Mouse (Mus musculus) midbrain, embryonic 12.5 days (tissue): ENCODE measurements at regions not wholly inside any gene's neighbourhood (a gene's known extent, or its start where the extent isn't known, plus 50 kb on each side); places are given as distances from the start of the nearest gene placed in this dataset.

ENCODE experiments used
- ATAC-seq: fragments of 200-750 bp; cut with Nextera tagmentation; 2 replicates; pipeline ENCODE4 v1.8.0; 2017; ENCODE audit warnings: low read depth, moderate TSS enrichment, moderate library complexity; ENCODE audit not compliant: low FRiP score
- H3K27ac ChIP-seq: fragments of 300-500 bp; sonication (generic); replicated peaks from 2 replicates; pipeline ENCODE4 v1.5.1; 2016; ENCODE audit warnings: mild to moderate bottlenecking
- H3K27me3 ChIP-seq: fragments of 300-500 bp; sonication (generic); 2 replicates; pipeline ENCODE4 v1.6.1; 2016; ENCODE audit warnings: mild to moderate bottlenecking
- H3K36me3 ChIP-seq: fragments of 300-500 bp; sonication (generic); 2 replicates; pipeline ENCODE4 v1.6.1; 2016
- H3K4me1 ChIP-seq: fragments of 300-500 bp; sonication (generic); 2 replicates; pipeline ENCODE4 v1.6.1; 2016
- H3K4me2 ChIP-seq: fragments of 300-500 bp; sonication (generic); replicated peaks from 2 replicates; pipeline ENCODE4 v1.6.1; 2016; ENCODE audit warnings: mild to moderate bottlenecking, moderate library complexity
- H3K4me3 ChIP-seq: fragments of 300-500 bp; sonication (generic); 2 replicates; pipeline ENCODE4 v1.5.1; 2016; ENCODE audit warnings: mild to moderate bottlenecking
- H3K9ac ChIP-seq: fragments of 300-500 bp; sonication (generic); replicated peaks from 2 replicates; pipeline ENCODE4 v1.6.1; 2016; ENCODE audit warnings: mild to moderate bottlenecking, moderate library complexity
- H3K9me3 ChIP-seq: fragments of 300-500 bp; sonication (generic); 2 replicates; pipeline ENCODE4 v1.6.1; 2016; ENCODE audit warnings: mild to moderate bottlenecking
- WGBS: fragments of 180-500 bp; shearing (Covaris S2); methylation state at CpG from one replicate; pipeline ENCODE4 v1.1.7; 2016; 5-methylcytosine and 5-hydroxymethylcytosine counted together

DNA sequence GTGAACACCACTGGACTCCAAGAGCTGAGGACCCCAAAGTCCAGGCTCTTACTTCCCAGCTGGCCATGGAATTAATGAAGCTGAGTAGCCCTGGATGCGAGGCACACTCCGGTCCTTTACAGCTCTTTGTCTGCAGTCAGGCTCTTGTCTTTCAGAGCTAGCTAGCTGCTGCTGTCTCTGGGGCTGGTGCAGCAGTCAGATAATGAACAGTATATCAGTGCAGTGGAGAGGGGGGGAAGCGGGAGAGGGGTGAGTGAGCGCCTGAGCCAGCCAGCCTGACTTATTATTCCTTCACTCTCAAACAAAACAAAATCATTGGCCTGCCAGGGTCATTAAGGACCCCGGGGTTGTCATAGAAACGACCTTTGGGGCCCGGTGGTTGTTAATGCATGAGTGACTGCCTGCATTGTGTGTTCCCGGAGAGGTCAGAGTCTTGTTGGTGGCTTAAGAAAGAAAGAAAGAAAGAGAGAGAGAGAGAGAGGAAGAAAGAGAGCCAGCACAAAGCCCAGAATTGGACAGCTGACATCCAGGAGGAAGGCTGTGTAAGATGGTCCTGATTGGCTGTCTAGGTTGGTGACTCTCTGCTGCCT lies 350.2 kb upstream of the Zmiz1 start:
- H3K4me3 ChIP-seq: peak overlapping the region; percentile 22; the same call in 1 of the 2 replicates
- peak overlapping the region; percentile 63 for H3K9ac ChIP-seq
- peak overlapping the region; percentile 99 for H3K27ac ChIP-seq
- peaks cover 40% of the 10 kb centered on the region for H3K4me1 ChIP-seq
- peak; percentile 98 for ATAC-seq
- 2% methylated on average over 8 of the region's 8 CpGs for WGBS
- H3K27me3 ChIP-seq: no peaks in the 10 kb centered on the region
- peak overlapping the region; percentile 48 for H3K4me2 ChIP-seq
- no peaks in the 10 kb centered on the region for H3K9me3 ChIP-seq
- H3K36me3 ChIP-seq: no peaks in the 10 kb centered on the region

DNA sequence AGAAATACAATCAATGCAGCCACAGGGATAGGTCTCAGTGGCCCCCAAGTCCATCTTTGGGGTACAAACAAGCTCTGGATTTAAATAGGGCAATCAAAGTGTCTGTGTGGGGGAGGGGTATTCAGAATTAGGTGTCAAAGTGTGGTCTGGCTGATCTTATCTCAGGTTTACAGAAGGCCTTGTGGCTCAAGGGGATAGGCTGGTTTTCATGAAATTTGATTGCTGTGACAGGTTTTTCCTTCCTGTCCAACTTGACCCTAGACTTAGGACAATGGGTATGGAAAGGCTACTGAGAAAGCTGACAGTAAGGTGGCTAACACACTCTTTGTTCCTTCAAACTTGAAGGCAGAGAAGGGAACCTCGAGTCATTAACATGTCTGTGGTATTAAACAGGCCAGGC lies 349.3 kb upstream of the Zmiz1 start:
- 35% methylated on average over 1 of the region's 1 CpGs for WGBS

DNA sequence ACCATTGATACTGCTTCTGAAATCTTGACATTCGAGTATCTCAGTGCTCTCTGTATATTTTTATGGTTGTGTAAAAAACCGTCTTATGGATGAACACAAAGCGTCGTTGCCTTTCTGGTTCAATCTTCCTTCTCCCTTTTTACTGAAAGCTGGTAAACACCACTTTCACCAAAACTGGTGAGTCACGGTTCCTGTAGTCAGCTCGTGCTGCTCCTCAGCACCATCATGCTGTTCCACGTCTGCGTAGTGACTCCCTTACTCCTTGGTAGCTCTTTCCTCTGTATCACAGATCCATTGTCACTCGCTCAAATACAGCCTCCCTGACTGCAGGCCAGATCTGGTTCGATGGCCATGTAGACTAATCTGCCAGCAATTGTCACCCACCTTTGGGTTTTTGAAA lies 346.2 kb upstream of the Zmiz1 start:
- H3K27me3 ChIP-seq: no peaks in the 10 kb centered on the region
- WGBS: 74% methylated on average over 10 of the region's 10 CpGs
- no peak for ATAC-seq
- no peaks in the 10 kb centered on the region for H3K36me3 ChIP-seq
- no peak overlapping the region for H3K9ac ChIP-seq
- H3K4me2 ChIP-seq: no peak overlapping the region
- H3K4me1 ChIP-seq: peaks cover 43% of the 10 kb centered on the region
- H3K9me3 ChIP-seq: no peaks in the 10 kb centered on the region
- H3K27ac ChIP-seq: no peak overlapping the region
- H3K4me3 ChIP-seq: no peak overlapping the region

More for the DNA sequence above, 349.3 kb upstream of the Zmiz1 start:
- H3K27ac ChIP-seq: peak overlapping the region; percentile 99
- peaks cover 43% of the 10 kb centered on the region for H3K4me1 ChIP-seq
- no peak overlapping the region for H3K4me3 ChIP-seq
- no peak overlapping the region for H3K9ac ChIP-seq
- no peak overlapping the region for H3K4me2 ChIP-seq
- no peaks in the 10 kb centered on the region for H3K27me3 ChIP-seq
- no peak for ATAC-seq
- H3K9me3 ChIP-seq: no peaks in the 10 kb centered on the region
- no peaks in the 10 kb centered on the region for H3K36me3 ChIP-seq

DNA sequence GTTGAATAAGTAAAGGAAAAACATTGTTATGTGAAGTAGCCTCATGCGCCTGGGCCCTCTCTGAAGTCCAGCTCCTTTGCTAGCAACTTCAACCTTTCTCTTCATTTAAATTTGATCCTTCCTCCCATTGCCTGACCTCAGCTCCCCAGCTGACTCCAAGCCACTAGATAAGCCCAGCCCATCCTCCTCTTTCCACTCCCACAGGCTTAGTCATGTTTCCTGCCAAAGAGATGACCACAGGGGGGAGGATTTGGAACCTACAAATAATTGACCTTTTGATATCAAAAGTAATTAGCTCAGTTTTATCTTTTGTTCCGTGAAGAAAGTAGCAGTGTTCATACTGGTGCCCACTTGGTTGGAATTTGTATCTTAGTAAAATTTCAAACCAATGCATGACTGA lies 345.7 kb upstream of the Zmiz1 start:
- 66% methylated on average over 2 of the region's 2 CpGs for WGBS
- H3K4me1 ChIP-seq: peaks cover 38% of the 10 kb centered on the region

DNA sequence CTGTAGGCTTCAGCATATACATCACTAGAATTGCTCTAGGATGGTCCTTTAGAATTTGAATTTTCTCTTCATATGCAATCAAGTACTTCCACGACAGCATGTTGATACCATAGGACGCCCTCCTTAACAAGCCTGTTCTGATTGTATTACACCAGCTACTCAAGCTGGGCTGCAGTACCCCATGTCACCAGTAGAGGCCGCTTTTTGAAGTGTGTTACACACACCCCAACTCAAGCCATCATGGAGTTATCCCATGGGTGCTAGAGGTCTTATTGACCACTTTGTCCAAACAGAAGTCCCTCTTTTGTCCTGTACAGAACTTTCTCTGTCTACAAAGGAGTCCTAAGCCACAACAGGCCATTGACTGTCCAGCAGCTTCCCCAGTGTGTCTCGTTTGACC lies 342.6 kb upstream of the Zmiz1 start:
- H3K4me3 ChIP-seq: no peak overlapping the region
- WGBS: 59% methylated on average over 4 of the region's 4 CpGs

More for the DNA sequence above, 345.7 kb upstream of the Zmiz1 start:
- Histone ChIP-seq H3K4me3 (no peak overlapping the region), H3K9ac (no peak overlapping the region), H3K9me3 (no peaks in the 10 kb centered on the region), H3K4me2 (no peak overlapping the region), H3K36me3 (no peaks in the 10 kb centered on the region), H3K27me3 (no peaks in the 10 kb centered on the region), H3K27ac (no peak overlapping the region)
- ATAC-seq: no peak

DNA sequence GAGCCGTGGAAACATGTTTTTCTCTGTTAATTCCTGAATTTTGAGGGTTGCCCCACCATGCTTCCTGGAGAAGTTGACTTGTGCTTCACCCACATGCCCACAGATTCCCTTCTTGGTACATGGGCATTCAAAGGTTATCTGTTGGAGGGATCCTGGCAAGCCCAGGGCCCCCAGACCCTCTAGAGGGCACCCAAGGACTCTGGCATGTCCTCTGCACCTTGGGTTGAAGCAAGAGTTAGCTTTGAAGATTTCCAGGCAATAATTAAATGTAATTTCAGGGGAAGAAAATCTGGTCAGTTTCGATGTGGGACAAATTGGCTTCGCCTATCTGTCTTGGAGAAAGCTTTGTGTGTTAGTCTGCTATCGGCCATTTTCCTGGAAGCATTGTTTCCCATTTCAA lies 339.0 kb upstream of the Zmiz1 start:
- ATAC-seq: no peak
- WGBS: 76% methylated on average over 4 of the region's 4 CpGs

More for the DNA sequence above, 342.6 kb upstream of the Zmiz1 start:
- Histone ChIP-seq H3K36me3 (no peaks in the 10 kb centered on the region), H3K9ac (no peak overlapping the region), H3K27ac (no peak overlapping the region), H3K4me1 (peaks cover 11% of the 10 kb centered on the region), H3K4me2 (no peak overlapping the region), H3K9me3 (no peaks in the 10 kb centered on the region), H3K27me3 (no peaks in the 10 kb centered on the region)
- ATAC-seq: no peak

DNA sequence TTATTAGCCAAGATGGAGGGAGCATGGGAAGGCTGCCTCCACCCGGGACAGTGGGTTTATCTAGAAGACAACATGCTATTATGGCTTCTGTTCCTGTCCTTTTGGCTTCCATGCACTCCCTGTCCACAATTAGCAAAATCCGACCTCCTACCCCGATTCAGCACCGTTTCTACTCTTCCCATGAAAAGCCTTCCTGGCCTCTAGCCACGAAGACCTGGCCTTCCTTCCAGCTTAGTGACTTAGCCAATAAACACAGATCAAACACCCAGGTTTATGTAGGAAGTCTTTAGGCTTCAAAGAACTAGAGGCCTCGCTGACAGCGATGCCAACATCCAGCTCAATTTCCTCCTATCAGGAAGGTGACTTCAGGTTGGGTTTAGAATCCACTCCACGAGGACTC lies 338.5 kb upstream of the Zmiz1 start:
- Histone ChIP-seq H3K9me3 (no peaks in the 10 kb centered on the region), H3K27me3 (0 out of 2 replicates have a peak, but pooled peaks cover 7% of the 10 kb centered on the region), H3K9ac (no peak overlapping the region), H3K36me3 (no peaks in the 10 kb centered on the region), H3K4me2 (no peak overlapping the region), H3K4me3 (no peak overlapping the region), H3K27ac (no peak overlapping the region), H3K4me1 (peaks cover 21% of the 10 kb centered on the region)
- WGBS: 80% methylated on average over 8 of the region's 8 CpGs
- ATAC-seq: no peak

More for the DNA sequence above, 339.0 kb upstream of the Zmiz1 start:
- Histone ChIP-seq H3K36me3 (no peaks in the 10 kb centered on the region), H3K9me3 (no peaks in the 10 kb centered on the region), H3K27me3 (0 out of 2 replicates have a peak, but pooled peaks cover 7% of the 10 kb centered on the region), H3K4me3 (no peak overlapping the region), H3K4me2 (no peak overlapping the region), H3K9ac (no peak overlapping the region), H3K4me1 (peaks cover 26% of the 10 kb centered on the region), H3K27ac (no peak overlapping the region)

DNA sequence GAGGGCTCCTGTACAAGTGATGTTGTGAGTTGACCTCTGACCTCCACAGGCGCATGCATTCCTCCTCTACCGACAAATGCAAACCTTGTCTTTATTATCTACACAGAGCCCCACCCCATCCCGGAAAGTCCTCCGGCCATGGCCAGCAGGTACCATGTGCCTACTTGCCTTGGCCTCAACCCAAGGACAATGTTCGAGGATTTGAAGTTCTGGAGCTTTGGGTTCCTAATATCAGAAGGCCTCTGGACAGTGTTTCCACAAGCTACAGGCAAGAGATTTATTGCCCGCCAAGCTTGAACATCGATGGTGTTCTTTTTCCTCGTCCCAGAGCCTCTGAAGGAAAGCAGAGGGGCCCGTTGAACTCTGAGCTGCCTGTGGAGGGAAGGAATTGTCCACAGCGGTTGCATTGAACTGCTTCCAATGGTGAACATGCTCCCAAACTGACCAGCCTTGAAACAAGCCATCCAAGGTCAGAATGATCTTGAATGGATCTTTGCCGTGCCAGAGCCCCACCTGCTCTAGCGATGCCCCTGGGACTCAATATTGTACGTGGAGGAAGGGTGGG lies 335.9 kb upstream of the Zmiz1 start:
- no peak overlapping the region for H3K9ac ChIP-seq
- H3K27ac ChIP-seq: peak overlapping the region; percentile 73
- H3K4me3 ChIP-seq: no peak overlapping the region
- no peak for ATAC-seq
- H3K4me1 ChIP-seq: peaks cover 43% of the 10 kb centered on the region
- no peak overlapping the region for H3K4me2 ChIP-seq
- 88% methylated on average over 13 of the region's 13 CpGs for WGBS
- 0 out of 2 replicates have a peak, but pooled peaks cover 7% of the 10 kb centered on the region for H3K27me3 ChIP-seq
- H3K36me3 ChIP-seq: no peaks in the 10 kb centered on the region
- no peaks in the 10 kb centered on the region for H3K9me3 ChIP-seq

DNA sequence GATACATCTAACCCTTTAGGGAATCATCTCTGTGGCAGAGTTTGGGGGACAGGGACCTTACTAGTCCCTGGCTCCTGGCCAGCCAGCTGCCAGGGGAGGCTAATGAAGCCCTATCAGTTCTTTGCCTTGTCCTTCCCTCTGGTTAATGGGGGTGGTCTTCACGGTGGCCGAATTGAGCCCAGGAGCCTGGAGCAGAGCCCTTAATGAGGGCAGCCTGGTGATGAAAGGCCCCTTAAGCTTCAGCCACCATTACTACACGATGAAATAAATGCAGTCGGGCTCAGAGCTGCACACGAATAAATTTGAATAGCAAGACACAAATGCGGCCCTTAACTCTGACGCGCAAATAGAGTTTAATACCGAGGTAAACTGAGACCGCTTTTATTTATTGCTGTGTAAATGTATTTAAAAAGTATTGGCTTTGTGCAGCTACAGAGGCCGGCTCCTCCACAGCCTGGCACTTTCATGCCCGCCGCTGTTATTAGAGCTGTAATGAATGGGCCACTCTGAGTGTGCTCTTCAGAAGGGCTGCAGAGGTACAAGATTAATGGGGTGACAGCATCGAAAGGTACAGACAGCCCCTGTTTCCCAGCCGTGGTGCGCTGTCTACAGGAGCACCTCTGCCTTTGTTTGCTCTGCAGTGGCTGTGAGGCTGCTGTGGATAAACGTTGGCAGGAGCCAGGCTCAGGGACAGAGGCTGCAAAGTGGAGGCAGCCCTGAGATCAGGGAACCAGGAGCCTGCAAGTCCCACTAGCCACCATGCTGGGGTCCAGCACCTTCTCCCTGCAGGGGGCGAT lies 335.2 kb upstream of the Zmiz1 start:
- Histone ChIP-seq H3K36me3 (no peaks in the 10 kb centered on the region), H3K27ac (peak overlapping the region; percentile 73), H3K9ac (no peak overlapping the region; the same call in 1 of the 2 replicates), H3K4me2 (no peak overlapping the region), H3K9me3 (no peaks in the 10 kb centered on the region), H3K4me1 (peaks cover 49% of the 10 kb centered on the region), H3K4me3 (no peak overlapping the region), H3K27me3 (0 out of 2 replicates have a peak, but pooled peaks cover 7% of the 10 kb centered on the region)
- WGBS: 44% methylated on average over 18 of the region's 18 CpGs
- peak; percentile 38; the same call in 1 of the 2 replicates for ATAC-seq

DNA sequence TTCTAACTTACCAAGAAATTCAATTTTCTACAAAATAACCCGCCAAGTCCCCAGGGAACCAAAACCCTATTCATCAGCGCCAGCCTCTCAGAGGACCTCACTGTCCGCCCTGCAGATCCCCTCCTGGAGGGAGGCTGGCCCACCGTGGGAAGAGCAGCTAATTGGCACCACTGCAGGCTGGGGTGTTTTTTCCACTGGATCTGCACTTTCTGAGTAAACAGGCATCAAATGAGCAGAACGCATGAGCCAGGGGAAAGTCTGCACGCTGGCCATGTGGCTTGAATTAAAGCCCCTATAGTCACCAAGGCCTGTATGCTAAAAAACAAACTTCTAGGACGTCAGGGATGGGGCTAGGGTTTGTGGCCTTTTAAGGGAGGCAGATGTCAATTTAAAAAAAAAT lies 332.4 kb upstream of the Zmiz1 start:
- no peak overlapping the region for H3K9ac ChIP-seq
- 0 out of 2 replicates have a peak, but pooled peaks cover 7% of the 10 kb centered on the region for H3K27me3 ChIP-seq
- no peak overlapping the region for H3K4me2 ChIP-seq
- 44% methylated on average over 7 of the region's 7 CpGs for WGBS
- no peaks in the 10 kb centered on the region for H3K36me3 ChIP-seq
- H3K4me1 ChIP-seq: peaks cover 49% of the 10 kb centered on the region
- peak overlapping the region; percentile 67 for H3K27ac ChIP-seq
- no peaks in the 10 kb centered on the region for H3K9me3 ChIP-seq
- no peak for ATAC-seq
- no peak overlapping the region for H3K4me3 ChIP-seq

DNA sequence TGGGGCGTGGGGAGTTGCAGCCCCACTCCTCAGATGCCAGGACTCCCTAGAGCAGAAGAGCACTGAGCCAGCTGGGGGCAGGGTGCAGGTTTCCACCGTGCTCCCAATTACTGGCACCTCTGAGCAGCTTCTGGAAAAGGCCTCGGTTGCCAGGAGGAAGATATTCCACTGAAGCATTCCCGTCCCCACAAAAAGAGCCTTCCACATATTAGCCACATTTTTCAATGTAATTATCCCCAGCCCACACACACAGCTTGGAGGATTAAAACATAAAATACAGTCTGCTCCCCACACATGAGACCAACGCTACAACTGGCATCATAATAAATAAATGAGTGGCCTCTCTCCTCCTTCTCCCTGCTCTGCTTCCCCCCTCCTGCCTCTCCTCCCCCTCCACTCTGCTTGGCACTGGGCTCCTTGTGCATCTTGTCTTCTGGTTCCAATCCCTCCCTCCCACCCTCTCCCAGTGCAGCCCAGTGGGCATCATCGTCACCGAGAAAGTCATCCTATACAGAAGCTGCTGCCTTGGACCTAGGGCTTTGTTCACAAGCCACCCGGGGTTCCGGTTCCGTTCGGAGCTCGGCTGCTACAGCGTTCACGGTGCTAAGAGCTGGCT lies 331.3 kb upstream of the Zmiz1 start:
- WGBS: 34% methylated on average over 14 of the region's 14 CpGs
- H3K27ac ChIP-seq: peak overlapping the region; percentile 67
- H3K36me3 ChIP-seq: no peaks in the 10 kb centered on the region
- H3K4me2 ChIP-seq: no peak overlapping the region; the same call in 1 of the 2 replicates
- no peak overlapping the region for H3K4me3 ChIP-seq
- ATAC-seq: peak; percentile 52
- peaks cover 49% of the 10 kb centered on the region for H3K4me1 ChIP-seq
- H3K9me3 ChIP-seq: no peaks in the 10 kb centered on the region
- H3K9ac ChIP-seq: no peak overlapping the region
- 0 out of 2 replicates have a peak, but pooled peaks cover 7% of the 10 kb centered on the region for H3K27me3 ChIP-seq

DNA sequence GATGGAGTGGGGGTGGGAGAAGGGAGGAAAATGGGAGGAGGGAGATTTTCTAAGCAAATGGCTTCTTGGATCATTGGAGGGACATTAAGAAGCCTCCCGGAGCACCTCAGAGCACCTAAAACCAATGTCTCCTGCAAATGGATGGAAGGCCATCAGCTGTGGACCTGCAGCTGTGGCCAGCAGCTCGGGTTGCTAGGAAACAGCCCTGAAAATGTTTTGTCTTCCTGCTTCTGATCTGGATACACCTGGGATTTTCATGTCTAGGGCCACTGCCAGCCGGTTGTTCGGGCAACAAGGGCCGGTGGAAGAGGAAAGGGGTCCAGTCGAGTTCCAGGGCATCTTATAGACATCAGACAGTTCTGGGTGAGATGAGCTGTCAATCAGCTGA lies 330.8 kb upstream of the Zmiz1 start:
- Histone ChIP-seq H3K27me3 (0 out of 2 replicates have a peak, but pooled peaks cover 3% of the 10 kb centered on the region), H3K9me3 (no peaks in the 10 kb centered on the region), H3K36me3 (no peaks in the 10 kb centered on the region), H3K27ac (peak overlapping the region; percentile 67), H3K9ac (no peak overlapping the region), H3K4me2 (no peak overlapping the region), H3K4me1 (peaks cover 45% of the 10 kb centered on the region), H3K4me3 (no peak overlapping the region)
- ATAC-seq: peak; percentile 23; the same call in 1 of the 2 replicates
- 57% methylated on average over 6 of the region's 6 CpGs for WGBS
